Mouse (Mus musculus) hindbrain, embryonic 12.5 days (tissue): ENCODE results near the gene Dnajc17. TPM values are rescaled to one million over a fixed set of nuclear protein-coding genes. Genes with fewer than 3 reads are reported as not detected.

Source experiments
- ATAC-seq: fragments of 200-750 bp; cut with Nextera tagmentation; 2 replicates; pipeline ENCODE4 v1.8.0; 2017; ENCODE audit warnings: moderate TSS enrichment; ENCODE audit not compliant: low FRiP score
- H3K27ac ChIP-seq: fragments of 300-500 bp; sonication (generic); 2 replicates; pipeline ENCODE4 v1.5.1; 2016; ENCODE audit warnings: mild to moderate bottlenecking
- H3K27me3 ChIP-seq: fragments of 300-500 bp; sonication (generic); 2 replicates; pipeline ENCODE4 v1.6.1; 2016; ENCODE audit warnings: mild to moderate bottlenecking
- H3K36me3 ChIP-seq: fragments of 300-500 bp; sonication (generic); 2 replicates; pipeline ENCODE4 v1.6.1; 2016; ENCODE audit warnings: mild to moderate bottlenecking
- H3K4me1 ChIP-seq: fragments of 300-500 bp; sonication (generic); 2 replicates; pipeline ENCODE4 v1.6.1; 2016
- H3K4me2 ChIP-seq: fragments of 300-500 bp; sonication (generic); replicated peaks from 2 replicates; pipeline ENCODE4 v1.6.1; 2016; ENCODE audit warnings: mild to moderate bottlenecking
- H3K4me3 ChIP-seq: fragments of 300-500 bp; sonication (generic); 2 replicates; pipeline ENCODE4 v1.5.1; 2016; ENCODE audit warnings: mild to moderate bottlenecking
- H3K9ac ChIP-seq: fragments of 300-500 bp; sonication (generic); 2 replicates; pipeline ENCODE4 v1.6.1; 2016; ENCODE audit warnings: mild to moderate bottlenecking, moderate library complexity
- H3K9me3 ChIP-seq: fragments of 300-500 bp; sonication (generic); replicated peaks from 2 replicates; pipeline ENCODE4 v1.6.1; 2016; ENCODE audit warnings: mild to moderate bottlenecking
- WGBS: fragments of 180-500 bp; shearing (Covaris S2); methylation state at CpG from one replicate; pipeline ENCODE4 v1.1.7; 2016; 5-methylcytosine and 5-hydroxymethylcytosine counted together
- polyA plus RNA-seq: library from polyadenylated mRNA; unstranded; fragments of >200 nt; fragmentation: Nextera tagmentation; extraction: Ambion mirVana; gene quantifications from 2 replicates; pipeline ENCODE4 v1.2.1, GENCODE M21; 2016

Gene Dnajc17
- polyA plus RNA-seq: 22.6 and 23.3 TPM in 2 replicates

DNA sequence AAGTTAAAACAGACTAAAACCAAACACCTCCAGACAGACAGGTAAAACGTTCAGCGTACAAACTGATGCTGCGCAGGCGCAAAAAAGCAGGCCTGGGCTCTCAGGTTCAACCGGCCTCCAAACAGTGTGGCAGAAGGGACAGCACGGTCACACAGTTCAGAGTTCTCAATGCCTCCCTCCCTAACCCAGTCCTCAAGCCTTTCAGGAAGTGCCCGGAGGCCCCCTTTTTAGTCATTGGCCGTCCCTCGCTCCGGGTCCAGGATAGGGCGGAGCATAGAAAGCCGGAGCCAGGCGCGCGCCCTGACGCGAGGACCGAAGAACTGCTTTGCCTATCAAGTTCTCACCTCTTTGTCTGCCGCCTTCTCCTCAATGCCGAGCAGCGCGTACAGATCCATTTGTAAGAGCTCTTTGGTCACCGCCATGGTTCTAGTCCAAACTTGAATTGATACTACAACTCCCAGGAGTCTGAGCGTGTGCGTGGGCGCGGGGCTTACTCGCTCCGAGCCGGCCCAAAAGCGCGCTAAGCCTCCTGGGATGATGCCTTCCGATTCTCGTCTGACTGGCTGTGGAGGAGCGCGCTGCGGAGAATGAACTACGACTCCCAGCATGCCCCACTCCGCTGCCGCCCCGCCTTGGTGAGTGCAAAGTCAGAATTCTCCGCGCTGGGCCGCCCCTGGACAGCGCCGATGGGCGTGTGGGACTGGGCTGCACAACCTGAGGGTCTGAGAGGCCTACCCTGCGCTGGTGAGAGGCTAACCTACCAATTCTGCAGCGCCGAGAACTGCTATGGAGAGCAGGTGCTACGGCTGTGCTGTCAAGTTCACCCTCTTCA lies at the start of gene Dnajc17, which contains the start of gene Zfyve19:
Dnajc17 (minus strand) TSS at position 452 of the 832 bp plus-strand sequence.
Zfyve19 (plus strand) TSS at position 274 of the 832 bp plus-strand sequence.
- under 1% methylated on average over 51 of the region's 51 CpGs for WGBS
- H3K9me3 ChIP-seq: no peaks in the 10 kb centered on the region
- H3K4me3 ChIP-seq: peak within 1 kb of the TSS; percentile 67
- no peaks in the 10 kb centered on the region for H3K27me3 ChIP-seq
- peaks cover 16% of the 10 kb centered on the region for H3K4me1 ChIP-seq
- peak within 1 kb of the TSS; percentile 81 for H3K27ac ChIP-seq
- peaks cover 30% of the 10 kb centered on the region for H3K36me3 ChIP-seq
- peak within 1 kb of the TSS; percentile 69 for H3K9ac ChIP-seq
- H3K4me2 ChIP-seq: peak within 1 kb of the TSS; percentile 68
- peak; percentile 98 for ATAC-seq

DNA sequence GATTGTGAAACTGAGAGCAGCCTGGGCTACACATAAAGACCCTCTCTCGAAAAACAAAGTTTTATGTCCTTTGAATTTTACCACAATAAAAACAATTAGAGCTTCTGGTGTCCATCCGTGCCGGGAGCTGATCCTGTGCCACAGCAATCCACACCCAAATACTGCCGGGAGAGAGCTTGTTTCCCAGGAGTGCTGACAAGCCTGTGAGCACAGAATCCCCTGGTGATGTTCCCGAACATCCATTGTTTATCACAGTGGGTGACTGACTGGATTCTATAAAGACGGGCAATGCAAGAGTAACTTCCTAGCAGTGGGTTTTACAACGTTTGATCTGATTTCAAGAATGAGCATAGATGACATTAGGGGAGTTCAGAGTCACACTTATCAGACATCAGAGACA lies 46.4 kb upstream of the Dnajc17 start:
- Histone ChIP-seq H3K36me3 (no peaks in the 10 kb centered on the region), H3K4me1 (no peaks in the 10 kb centered on the region), H3K4me2 (no peak overlapping the region), H3K4me3 (no peak overlapping the region), H3K27ac (no peak overlapping the region), H3K27me3 (peaks cover 21% of the 10 kb centered on the region), H3K9me3 (no peaks in the 10 kb centered on the region), H3K9ac (no peak overlapping the region)
- no peak for ATAC-seq
- WGBS: 15% methylated on average over 7 of the region's 7 CpGs

DNA sequence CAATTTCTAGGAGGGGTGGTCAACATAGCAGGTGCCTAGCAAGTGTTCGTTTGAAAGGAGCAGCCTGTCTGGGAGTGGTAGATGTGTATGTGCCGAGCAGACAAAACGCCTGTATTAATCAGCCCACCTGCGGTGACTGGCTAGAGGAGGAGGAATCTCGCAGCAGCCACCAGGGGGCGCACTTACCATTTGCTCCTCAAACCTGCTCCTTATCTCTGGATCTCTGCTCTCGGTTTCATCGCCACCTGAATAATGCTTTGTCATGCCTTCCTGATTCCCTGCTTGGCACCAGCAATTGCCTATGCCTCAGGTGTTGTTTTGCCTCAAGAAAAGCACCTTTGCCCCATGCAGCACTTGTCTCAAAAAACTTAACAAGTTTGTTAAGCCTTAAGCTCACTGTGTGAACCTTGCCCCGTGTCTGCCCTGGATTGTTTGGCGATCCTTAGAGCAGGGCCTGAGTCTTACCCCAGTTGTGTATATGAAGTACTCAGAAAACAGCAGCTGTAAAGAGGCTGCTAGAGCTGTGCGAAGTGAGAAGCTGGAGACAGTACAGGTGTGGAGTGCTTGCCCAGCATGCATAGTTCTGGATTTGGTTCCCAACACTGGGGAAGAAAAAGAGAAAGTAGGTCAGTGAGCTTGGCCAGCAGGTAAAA lies 42.4 kb upstream of the Dnajc17 start:
- H3K27ac ChIP-seq: no peak overlapping the region
- H3K4me3 ChIP-seq: no peak overlapping the region
- H3K9me3 ChIP-seq: no peaks in the 10 kb centered on the region
- WGBS: 17% methylated on average over 11 of the region's 11 CpGs
- peak; percentile 43; the same call in 1 of the 2 replicates for ATAC-seq
- peaks cover 22% of the 10 kb centered on the region for H3K27me3 ChIP-seq
- H3K4me2 ChIP-seq: peak overlapping the region; percentile 11; the same call in 1 of the 2 replicates
- H3K36me3 ChIP-seq: no peaks in the 10 kb centered on the region
- H3K9ac ChIP-seq: no peak overlapping the region
- H3K4me1 ChIP-seq: no peaks in the 10 kb centered on the region

DNA sequence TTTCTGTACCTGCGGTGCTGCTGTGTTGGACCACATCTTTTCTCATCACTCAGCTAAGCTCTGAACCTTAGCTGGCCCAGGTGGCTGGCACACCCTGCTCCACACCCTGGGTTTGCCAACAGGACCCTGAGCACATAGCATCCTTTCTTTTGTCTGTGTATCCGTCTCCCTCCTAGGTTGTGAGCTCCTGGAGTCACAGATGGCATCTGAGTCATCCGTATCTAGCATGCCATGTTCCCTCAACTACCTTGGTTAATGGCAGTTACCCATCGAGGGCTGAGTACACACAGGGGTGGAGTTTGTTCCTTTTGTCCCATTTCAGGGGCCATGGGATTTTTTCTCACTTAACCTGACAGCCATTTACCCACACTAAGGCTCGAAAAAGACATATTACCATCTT lies 41.8 kb upstream of the Dnajc17 start:
- H3K9ac ChIP-seq: no peak overlapping the region

DNA sequence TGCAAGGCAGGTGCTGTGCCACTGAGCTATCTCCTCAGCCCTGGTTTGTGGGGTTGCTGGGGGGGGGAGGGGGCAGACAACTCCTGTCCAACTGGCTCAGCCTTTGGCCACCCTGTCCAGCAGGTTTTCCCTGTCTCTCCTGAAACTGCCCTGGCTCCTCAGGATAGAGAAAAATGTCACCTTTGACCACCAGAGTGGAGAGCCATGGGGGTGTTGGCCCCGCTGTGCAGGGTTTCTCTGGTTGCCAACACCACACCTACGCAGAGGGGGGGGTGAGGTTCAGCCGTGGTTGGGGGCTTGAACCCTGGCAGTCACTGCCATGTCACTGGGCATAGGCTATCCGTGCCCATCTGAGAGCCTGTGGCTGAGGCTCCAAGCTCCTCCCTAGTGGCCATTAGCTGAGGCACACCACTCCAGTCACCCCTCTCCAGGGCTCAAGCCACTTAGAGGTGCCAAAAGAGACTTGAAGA lies 41.0 kb upstream of the Dnajc17 start:
- no peaks in the 10 kb centered on the region for H3K36me3 ChIP-seq
- H3K4me3 ChIP-seq: no peak overlapping the region
- H3K9me3 ChIP-seq: no peaks in the 10 kb centered on the region
- peaks cover 15% of the 10 kb centered on the region for H3K27me3 ChIP-seq
- no peak overlapping the region for H3K4me2 ChIP-seq
- H3K4me1 ChIP-seq: no peaks in the 10 kb centered on the region
- no peak for ATAC-seq
- no peak overlapping the region for H3K27ac ChIP-seq
- WGBS: 73% methylated on average over 4 of the region's 4 CpGs
- no peak overlapping the region for H3K9ac ChIP-seq

More for the DNA sequence above, 41.8 kb upstream of the Dnajc17 start:
- WGBS: 62% methylated on average over 5 of the region's 5 CpGs
- H3K27ac ChIP-seq: no peak overlapping the region
- H3K4me3 ChIP-seq: no peak overlapping the region
- H3K4me2 ChIP-seq: no peak overlapping the region
- ATAC-seq: no peak
- peaks cover 20% of the 10 kb centered on the region for H3K27me3 ChIP-seq
- H3K9me3 ChIP-seq: no peaks in the 10 kb centered on the region
- H3K36me3 ChIP-seq: no peaks in the 10 kb centered on the region
- no peaks in the 10 kb centered on the region for H3K4me1 ChIP-seq

DNA sequence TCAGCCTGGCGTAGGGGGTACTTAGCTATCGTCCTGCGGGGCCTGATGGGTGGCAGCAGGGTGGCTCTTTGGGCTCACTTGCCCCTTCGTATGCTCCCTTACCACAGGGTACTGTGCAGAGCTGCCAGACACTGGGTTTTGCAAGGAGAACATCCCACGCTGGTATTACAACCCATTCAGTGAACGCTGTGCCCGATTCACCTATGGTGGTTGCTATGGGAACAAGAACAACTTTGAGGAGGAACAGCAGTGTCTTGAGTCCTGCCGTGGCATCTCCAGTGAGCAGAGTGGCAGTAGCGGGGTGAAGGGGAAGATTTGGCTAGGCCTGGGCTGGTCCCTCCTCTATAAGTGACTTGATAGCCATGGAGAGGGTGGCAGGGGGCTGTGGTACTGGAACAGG lies 39.3 kb upstream of the Dnajc17 start:
- Histone ChIP-seq H3K4me1 (no peaks in the 10 kb centered on the region), H3K4me2 (no peak overlapping the region), H3K27me3 (peaks cover 4% of the 10 kb centered on the region; the same call in 1 of the 2 replicates), H3K9me3 (no peaks in the 10 kb centered on the region), H3K36me3 (no peaks in the 10 kb centered on the region), H3K27ac (no peak overlapping the region), H3K4me3 (no peak overlapping the region), H3K9ac (no peak overlapping the region)
- ATAC-seq: no peak
- 87% methylated on average over 9 of the region's 9 CpGs for WGBS

DNA sequence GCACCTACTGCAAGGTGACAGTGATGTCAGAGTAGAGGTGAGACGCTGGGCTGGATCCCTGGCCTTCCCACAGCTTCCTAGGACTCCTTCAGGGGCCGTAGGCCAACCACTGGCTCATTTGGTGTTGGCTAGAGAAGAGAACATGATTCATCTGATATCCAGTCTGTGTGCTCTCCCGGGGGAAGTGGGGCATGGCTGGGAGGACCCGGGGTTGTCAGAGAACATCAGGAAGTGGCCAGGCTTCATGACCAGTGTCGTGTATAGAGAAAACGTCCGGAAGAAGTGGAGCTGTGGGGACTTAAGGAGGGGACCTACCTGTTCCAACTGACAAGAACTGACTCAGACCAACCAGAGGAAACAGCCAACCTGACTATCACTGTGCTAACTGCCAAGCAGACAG lies 36.7 kb upstream of the Dnajc17 start:
- Histone ChIP-seq H3K4me1 (no peaks in the 10 kb centered on the region), H3K4me2 (no peak overlapping the region), H3K9ac (no peak overlapping the region), H3K27ac (no peak overlapping the region), H3K36me3 (no peaks in the 10 kb centered on the region), H3K9me3 (no peaks in the 10 kb centered on the region), H3K4me3 (no peak overlapping the region), H3K27me3 (peaks cover 5% of the 10 kb centered on the region)
- WGBS: 87% methylated on average over 7 of the region's 7 CpGs
- no peak for ATAC-seq

DNA sequence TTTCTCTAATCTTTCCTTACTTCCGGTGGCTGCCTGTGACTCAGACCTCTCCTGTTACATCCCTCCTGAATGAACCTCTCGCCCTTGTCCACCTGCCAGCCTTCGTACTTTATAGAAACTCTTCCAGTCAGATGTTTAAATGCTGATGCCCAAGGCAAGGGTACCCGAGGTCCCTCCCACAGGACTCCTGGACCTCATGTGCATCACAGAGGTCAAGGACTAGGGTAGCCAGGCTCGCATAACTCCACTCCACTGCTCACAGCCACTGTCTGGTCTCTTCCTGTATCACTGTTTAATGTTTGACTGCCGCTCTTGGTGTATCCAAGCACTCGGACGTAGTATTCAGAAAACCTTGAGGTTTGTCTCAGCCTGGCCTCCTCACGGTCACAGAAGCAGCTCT lies 34.0 kb upstream of the Dnajc17 start:
- ATAC-seq: no peak
- H3K36me3 ChIP-seq: no peaks in the 10 kb centered on the region
- no peak overlapping the region for H3K27ac ChIP-seq
- H3K27me3 ChIP-seq: peaks cover 28% of the 10 kb centered on the region
- WGBS: 88% methylated on average over 9 of the region's 9 CpGs
- no peak overlapping the region for H3K4me2 ChIP-seq
- H3K9me3 ChIP-seq: no peaks in the 10 kb centered on the region
- H3K9ac ChIP-seq: no peak overlapping the region
- no peak overlapping the region for H3K4me3 ChIP-seq
- peaks cover 3% of the 10 kb centered on the region for H3K4me1 ChIP-seq

DNA sequence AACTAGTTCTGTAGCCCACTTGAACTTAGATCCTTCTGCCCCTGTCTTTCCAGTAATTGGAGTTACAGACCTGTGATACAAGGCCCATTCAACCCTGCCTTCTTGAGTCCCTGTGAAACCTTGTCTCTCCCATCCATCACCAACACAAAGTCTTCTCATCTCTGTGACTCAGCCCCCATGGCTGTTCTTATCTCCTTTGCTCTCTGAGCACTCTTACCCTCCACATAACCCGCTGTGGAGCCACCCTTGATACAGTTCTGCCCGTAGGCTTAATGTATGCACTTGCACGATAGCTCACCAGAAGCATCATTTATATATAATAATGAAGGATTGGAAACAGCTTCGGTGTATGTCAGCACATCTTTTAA lies 32.2 kb upstream of the Dnajc17 start:
- H3K27me3 ChIP-seq: peaks cover 46% of the 10 kb centered on the region
- H3K27ac ChIP-seq: no peak overlapping the region
- H3K4me2 ChIP-seq: no peak overlapping the region
- H3K4me3 ChIP-seq: no peak overlapping the region
- peaks cover 12% of the 10 kb centered on the region for H3K4me1 ChIP-seq
- 87% methylated on average over 4 of the region's 4 CpGs for WGBS
- H3K9me3 ChIP-seq: no peaks in the 10 kb centered on the region
- H3K36me3 ChIP-seq: no peaks in the 10 kb centered on the region
- ATAC-seq: no peak
- H3K9ac ChIP-seq: no peak overlapping the region

DNA sequence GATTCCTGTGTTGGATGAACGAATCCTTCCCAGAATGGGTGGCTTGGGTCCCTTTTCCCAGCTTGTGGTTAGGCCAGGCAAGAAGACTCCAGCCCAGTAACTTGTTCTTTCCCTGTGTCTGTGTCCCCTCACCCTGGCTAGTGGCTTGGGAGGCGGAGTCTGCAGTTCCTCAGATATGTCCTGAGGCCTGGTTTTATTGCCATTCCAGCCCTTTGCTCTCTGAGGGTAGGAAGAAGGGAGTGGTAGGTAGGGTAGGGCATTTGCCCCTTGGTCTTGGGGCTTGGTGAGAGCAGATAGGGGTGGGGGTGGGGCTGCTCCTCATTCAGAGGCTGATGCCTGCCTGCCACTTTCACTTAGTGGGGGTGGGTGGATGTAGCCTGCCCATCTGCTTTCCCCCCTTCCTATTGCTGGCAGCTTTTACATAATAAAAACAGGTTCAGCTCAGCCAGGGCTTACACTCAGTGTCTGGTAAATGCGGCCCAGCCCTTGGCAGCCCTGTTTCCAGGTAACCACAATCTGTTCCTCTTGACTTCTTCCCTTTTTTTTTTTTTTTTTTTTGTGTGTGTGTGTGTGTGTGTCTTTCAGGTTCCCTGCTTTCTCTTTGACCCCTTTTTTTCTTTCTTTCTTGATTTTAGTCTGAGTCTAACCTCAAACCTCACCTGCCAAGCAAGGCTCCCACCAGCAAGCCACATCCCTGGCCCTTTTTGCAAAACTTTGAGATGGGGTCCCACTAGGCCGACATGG lies 31.7 kb upstream of the Dnajc17 start:
- peaks cover 51% of the 10 kb centered on the region for H3K27me3 ChIP-seq
- 62% methylated on average over 4 of the region's 4 CpGs for WGBS
- no peak for ATAC-seq

DNA sequence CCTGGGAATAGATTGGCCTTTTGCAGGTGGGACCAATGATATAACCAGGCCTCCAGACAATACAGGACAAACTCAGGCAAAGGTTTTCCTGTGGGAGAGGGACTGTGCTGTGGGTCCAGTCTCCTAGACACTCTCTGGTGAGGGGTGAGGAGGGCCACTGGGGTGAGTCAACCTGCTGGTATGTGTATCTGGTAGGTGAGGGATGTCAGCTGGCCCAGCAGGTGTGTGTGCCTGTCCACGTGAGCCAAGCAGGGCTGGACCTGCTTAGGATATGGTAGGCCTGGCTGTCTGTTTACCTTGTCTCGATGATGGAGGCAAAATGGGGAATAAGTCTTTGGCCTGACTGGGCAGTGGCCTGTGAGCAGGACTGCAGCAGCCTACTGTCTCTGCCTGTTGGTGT lies 30.1 kb upstream of the Dnajc17 start:
- H3K4me2 ChIP-seq: no peak overlapping the region
- 57% methylated on average over 2 of the region's 2 CpGs for WGBS
- peaks cover 59% of the 10 kb centered on the region for H3K27me3 ChIP-seq
- no peak overlapping the region for H3K9ac ChIP-seq
- H3K9me3 ChIP-seq: no peaks in the 10 kb centered on the region
- peaks cover 12% of the 10 kb centered on the region for H3K4me1 ChIP-seq
- no peak for ATAC-seq
- no peaks in the 10 kb centered on the region for H3K36me3 ChIP-seq
- no peak overlapping the region for H3K27ac ChIP-seq
- 0 out of 2 replicates have a peak overlapping the region, but pooled peaks have one; percentile 41 for H3K4me3 ChIP-seq

More for the DNA sequence above, 31.7 kb upstream of the Dnajc17 start:
- Histone ChIP-seq H3K9ac (no peak overlapping the region), H3K4me2 (no peak overlapping the region), H3K9me3 (no peaks in the 10 kb centered on the region), H3K36me3 (no peaks in the 10 kb centered on the region), H3K27ac (no peak overlapping the region), H3K4me3 (no peak overlapping the region), H3K4me1 (peaks cover 12% of the 10 kb centered on the region)

DNA sequence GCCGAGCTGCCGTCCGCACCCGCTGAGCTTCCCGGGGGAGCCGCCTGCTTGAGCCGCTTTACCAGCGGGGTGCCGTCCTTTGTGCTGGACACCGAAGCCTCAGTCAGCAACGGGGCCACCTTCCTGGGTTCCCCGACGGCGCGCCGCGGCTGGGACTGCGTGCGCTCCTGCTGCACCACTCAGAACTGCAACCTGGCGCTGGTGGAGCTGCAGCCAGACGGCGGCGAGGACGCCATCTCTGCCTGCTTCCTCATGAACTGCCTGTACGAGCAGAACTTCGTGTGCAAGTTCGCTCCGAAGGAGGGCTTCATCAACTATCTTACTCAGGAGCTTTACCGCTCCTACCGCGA lies 29.3 kb upstream of the Dnajc17 start:
- no peak overlapping the region for H3K27ac ChIP-seq
- 2% methylated on average over 29 of the region's 31 CpGs for WGBS
- peaks cover 12% of the 10 kb centered on the region for H3K4me1 ChIP-seq
- H3K9ac ChIP-seq: peak overlapping the region; percentile 42; the same call in 1 of the 2 replicates
- H3K4me2 ChIP-seq: peak overlapping the region; percentile 64
- ATAC-seq: no peak
- no peaks in the 10 kb centered on the region for H3K36me3 ChIP-seq
- peak overlapping the region; percentile 41 for H3K4me3 ChIP-seq
- no peaks in the 10 kb centered on the region for H3K9me3 ChIP-seq
- H3K27me3 ChIP-seq: peaks cover 60% of the 10 kb centered on the region
